Mouse (Mus musculus) hindbrain, embryonic 16.5 days (tissue): Measurements from ENCODE around the gene Sspn. TPM values are rescaled to one million over a fixed set of nuclear protein-coding genes. Genes with fewer than 3 reads are reported as not detected.

Source experiments
- ATAC-seq: fragments of 200-750 bp; cut with Nextera tagmentation; 2 replicates; pipeline ENCODE4 v1.8.0; 2017; ENCODE audit warnings: moderate TSS enrichment, moderate library complexity
- H3K27ac ChIP-seq: fragments of 300-500 bp; sonication (generic); 2 replicates; pipeline ENCODE4 v1.5.1; 2014; ENCODE audit warnings: low read depth, mild to moderate bottlenecking, control low read depth, low read length, moderate library complexity
- H3K27me3 ChIP-seq: fragments of 300-500 bp; sonication (generic); replicated peaks from 2 replicates; pipeline ENCODE4 v1.6.1; 2014; ENCODE audit warnings: low read length; ENCODE audit not compliant: control insufficient read depth, insufficient read depth
- H3K36me3 ChIP-seq: fragments of 300-500 bp; sonication (generic); 2 replicates; pipeline ENCODE4 v1.6.1; 2014; ENCODE audit warnings: mild to moderate bottlenecking, low read length, moderate library complexity, mixed read lengths; ENCODE audit not compliant: control insufficient read depth, insufficient read depth
- H3K4me1 ChIP-seq: fragments of 300-500 bp; sonication (generic); 2 replicates; pipeline ENCODE4 v1.6.1; 2014; ENCODE audit warnings: low read depth, low read length; ENCODE audit not compliant: control insufficient read depth, insufficient read depth
- H3K4me2 ChIP-seq: fragments of 300-500 bp; sonication (generic); 2 replicates; pipeline ENCODE4 v1.6.1; 2014; ENCODE audit warnings: mild to moderate bottlenecking, low read length, control low read depth, moderate library complexity
- H3K4me3 ChIP-seq: fragments of 300-500 bp; sonication (generic); 2 replicates; pipeline ENCODE4 v1.5.1; 2014; ENCODE audit warnings: mild to moderate bottlenecking, low read length, control low read depth, moderate library complexity
- H3K9ac ChIP-seq: fragments of 300-500 bp; sonication (generic); 2 replicates; pipeline ENCODE4 v1.6.1; 2014; ENCODE audit warnings: low read depth, mild to moderate bottlenecking, control low read depth, low read length, moderate library complexity
- H3K9me3 ChIP-seq: fragments of 300-500 bp; sonication (generic); 2 replicates; pipeline ENCODE4 v1.6.1; 2014; ENCODE audit warnings: mild to moderate bottlenecking, low read length, moderate library complexity; ENCODE audit not compliant: control insufficient read depth
- WGBS: fragments of 180-500 bp; shearing (Covaris S2); extraction: QIAGEN DNeasy Blood & Tissue Kit; methylation state at CpG from one replicate; pipeline ENCODE4 v1.1.7; 2014; 5-methylcytosine and 5-hydroxymethylcytosine counted together
- polyA plus RNA-seq: library from polyadenylated mRNA; unstranded; fragments of >200 nt; fragmentation: Nextera tagmentation; extraction: Ambion mirVana; gene quantifications from 2 replicates; pipeline ENCODE4 v1.2.1, GENCODE M21; 2015

Gene Sspn
- 5.8 and 6.4 TPM in 2 replicates for polyA plus RNA-seq

GRCm38 (mm10) chr6:145931341-145931740, at the start of gene Sspn:
Gene Sspn (plus strand): TSS chr6:145931641.
- WGBS: 71% methylated on average over 3 of the region's 3 CpGs
- H3K4me3 ChIP-seq: no peak within 1 kb of the TSS

GRCm38 (mm10) chr6:145883010-145883409, 48.4 kb upstream of the Sspn start:
- 86% methylated on average over 1 of the region's 1 CpGs for WGBS
- H3K27ac ChIP-seq: no peak overlapping the region
- H3K4me3 ChIP-seq: no peak overlapping the region
- H3K9ac ChIP-seq: no peak overlapping the region
- H3K4me2 ChIP-seq: no peak overlapping the region
- H3K36me3 ChIP-seq: no peaks in the 10 kb centered on the region
- peaks cover 2% of the 10 kb centered on the region; the same call in 1 of the 2 replicates for H3K9me3 ChIP-seq
- ATAC-seq: no peak
- no peaks in the 10 kb centered on the region for H3K27me3 ChIP-seq
- H3K4me1 ChIP-seq: no peaks in the 10 kb centered on the region

More at GRCm38 (mm10) chr6:145931341-145931740, at the start of gene Sspn:
- no peak within 1 kb of the TSS for H3K9ac ChIP-seq
- H3K9me3 ChIP-seq: no peaks in the 10 kb centered on the region
- no peaks in the 10 kb centered on the region for H3K36me3 ChIP-seq
- no peak within 1 kb of the TSS for H3K4me2 ChIP-seq
- H3K27ac ChIP-seq: no peak within 1 kb of the TSS
- no peak for ATAC-seq
- no peaks in the 10 kb centered on the region for H3K27me3 ChIP-seq
- H3K4me1 ChIP-seq: peaks cover 14% of the 10 kb centered on the region

GRCm38 (mm10) chr6:145883668-145884067, 47.8 kb upstream of the Sspn start:
- Histone ChIP-seq H3K9ac (no peak overlapping the region), H3K27ac (no peak overlapping the region), H3K27me3 (no peaks in the 10 kb centered on the region), H3K4me1 (no peaks in the 10 kb centered on the region), H3K4me2 (no peak overlapping the region), H3K9me3 (peaks cover 2% of the 10 kb centered on the region; the same call in 1 of the 2 replicates), H3K36me3 (no peaks in the 10 kb centered on the region), H3K4me3 (no peak overlapping the region)
- ATAC-seq: no peak
- 80% methylated on average over 4 of the region's 4 CpGs for WGBS

GRCm38 (mm10) chr6:145885069-145885468, 46.4 kb upstream of the Sspn start:
- Histone ChIP-seq H3K36me3 (no peaks in the 10 kb centered on the region), H3K4me1 (no peaks in the 10 kb centered on the region), H3K9me3 (no peaks in the 10 kb centered on the region), H3K9ac (no peak overlapping the region), H3K27me3 (no peaks in the 10 kb centered on the region), H3K4me3 (no peak overlapping the region), H3K4me2 (no peak overlapping the region), H3K27ac (no peak overlapping the region)
- no peak for ATAC-seq
- WGBS: 90% methylated on average over 4 of the region's 4 CpGs

- WGBS: 65% methylated on average over 8 of the region's 8 CpGs
- no peaks in the 10 kb centered on the region for H3K4me1 ChIP-seq
- no peak for ATAC-seq
- H3K36me3 ChIP-seq: no peaks in the 10 kb centered on the region
- H3K9me3 ChIP-seq: no peaks in the 10 kb centered on the region
- no peak overlapping the region for H3K4me2 ChIP-seq
- H3K27ac ChIP-seq: no peak overlapping the region
- no peak overlapping the region for H3K4me3 ChIP-seq
- no peak overlapping the region for H3K9ac ChIP-seq
- H3K27me3 ChIP-seq: no peaks in the 10 kb centered on the region
Observed at GRCm38 (mm10) chr6:145886277-145886676, 45.2 kb upstream of the Sspn start.

- no peak overlapping the region for H3K4me3 ChIP-seq
Observed at GRCm38 (mm10) chr6:145887719-145888118, 43.7 kb upstream of the Sspn start.

GRCm38 (mm10) chr6:145891951-145892350, 39.5 kb upstream of the Sspn start:
- Histone ChIP-seq H3K9me3 (no peaks in the 10 kb centered on the region), H3K4me2 (no peak overlapping the region), H3K27ac (no peak overlapping the region), H3K27me3 (no peaks in the 10 kb centered on the region), H3K4me3 (no peak overlapping the region), H3K36me3 (no peaks in the 10 kb centered on the region), H3K9ac (no peak overlapping the region), H3K4me1 (no peaks in the 10 kb centered on the region)
- WGBS: 82% methylated on average over 11 of the region's 11 CpGs
- ATAC-seq: no peak

More at GRCm38 (mm10) chr6:145887719-145888118, 43.7 kb upstream of the Sspn start:
- H3K9ac ChIP-seq: no peak overlapping the region
- no peak overlapping the region for H3K4me2 ChIP-seq
- no peaks in the 10 kb centered on the region for H3K27me3 ChIP-seq
- WGBS: 78% methylated on average over 6 of the region's 6 CpGs
- H3K36me3 ChIP-seq: no peaks in the 10 kb centered on the region
- no peaks in the 10 kb centered on the region for H3K9me3 ChIP-seq
- no peak for ATAC-seq
- no peaks in the 10 kb centered on the region for H3K4me1 ChIP-seq
- no peak overlapping the region for H3K27ac ChIP-seq

GRCm38 (mm10) chr6:145892381-145893265, 38.8 kb upstream of the Sspn start:
- no peak for ATAC-seq
- Histone ChIP-seq H3K36me3 (no peaks in the 10 kb centered on the region), H3K4me3 (no peak overlapping the region), H3K9ac (no peak overlapping the region), H3K4me1 (no peaks in the 10 kb centered on the region), H3K27ac (no peak overlapping the region), H3K27me3 (no peaks in the 10 kb centered on the region), H3K9me3 (no peaks in the 10 kb centered on the region), H3K4me2 (no peak overlapping the region)
- WGBS: 93% methylated on average over 20 of the region's 20 CpGs

GRCm38 (mm10) chr6:145893366-145894021, 37.9 kb upstream of the Sspn start:
- WGBS: 89% methylated on average over 13 of the region's 13 CpGs
- no peak overlapping the region for H3K27ac ChIP-seq
- H3K4me1 ChIP-seq: no peaks in the 10 kb centered on the region
- H3K9me3 ChIP-seq: no peaks in the 10 kb centered on the region
- H3K9ac ChIP-seq: no peak overlapping the region
- H3K27me3 ChIP-seq: no peaks in the 10 kb centered on the region
- ATAC-seq: no peak
- H3K36me3 ChIP-seq: no peaks in the 10 kb centered on the region
- no peak overlapping the region for H3K4me3 ChIP-seq
- no peak overlapping the region for H3K4me2 ChIP-seq
